Mouse (Mus musculus) thymus, postnatal 10 days (tissue): Measurements from ENCODE around the gene Ino80d.

Experiments used
- DNase-seq, 2 experiments: peaks; one replicate each; pipeline ENCODE4 v3.0.0; 2021; ENCODE audit warnings: low spot score in 2 of 2

Ino80d gene

GRCm38 (mm10) chr1:63107614-63108327 lies 6.7 kb downstream of the Ino80d start:
- no peak for DNase-seq

GRCm38 (mm10) chr1:63102758-63103451 lies 11.6 kb downstream of the Ino80d start:
- no peak for DNase-seq

- no peak for DNase-seq
Measured at GRCm38 (mm10) chr1:63100196-63100595, 14.3 kb downstream of the Ino80d start.

- DNase-seq: no peak
Measured at GRCm38 (mm10) chr1:63098831-63099230, 15.6 kb downstream of the Ino80d start.

- DNase-seq: no peak
Measured at GRCm38 (mm10) chr1:63096071-63096470, 18.4 kb downstream of the Ino80d start.

GRCm38 (mm10) chr1:63089795-63090194 lies 24.7 kb downstream of the Ino80d start:
- DNase-seq: no peak

- no peak for DNase-seq
Measured at GRCm38 (mm10) chr1:63088614-63089013, 25.9 kb downstream of the Ino80d start.

- no peak for DNase-seq
Measured at GRCm38 (mm10) chr1:63080277-63080676, 34.2 kb downstream of the Ino80d start.

GRCm38 (mm10) chr1:63076383-63076782 lies 38.1 kb downstream of the Ino80d start:
- no peak for DNase-seq

GRCm38 (mm10) chr1:63071379-63071778 lies 43.1 kb downstream of the Ino80d start:
- DNase-seq: no peak

- no peak for DNase-seq
Measured at GRCm38 (mm10) chr1:63058361-63058760, 56.1 kb downstream of the Ino80d start.

- DNase-seq: no peak
Measured at GRCm38 (mm10) chr1:63057849-63058248, 56.6 kb downstream of the Ino80d start.

GRCm38 (mm10) chr1:63057318-63057717 lies 57.1 kb downstream of the Ino80d start:
- DNase-seq: no peak

- DNase-seq: no peak
Measured at GRCm38 (mm10) chr1:63055386-63055785, 59.1 kb downstream of the Ino80d start.

GRCm38 (mm10) chr1:63050866-63051265 lies 63.6 kb downstream of the Ino80d start:
- DNase-seq: no peak

GRCm38 (mm10) chr1:63049977-63050376 lies 64.5 kb downstream of the Ino80d start:
- DNase-seq: no peak

GRCm38 (mm10) chr1:63047983-63048382 lies 66.5 kb downstream of the Ino80d start:
- DNase-seq: no peak

- DNase-seq: no peak
Measured at GRCm38 (mm10) chr1:63032929-63033328, 81.5 kb downstream of the Ino80d start.

GRCm38 (mm10) chr1:63019916-63020315 lies 94.6 kb downstream of the Ino80d start:
- no peak for DNase-seq

- no peak for DNase-seq
Measured at GRCm38 (mm10) chr1:63005013-63005646, 109.3 kb downstream of the Ino80d start.

- DNase-seq: no peak
Measured at GRCm38 (mm10) chr1:63001874-63002273, 112.6 kb downstream of the Ino80d start.

- DNase-seq: no peak
Measured at GRCm38 (mm10) chr1:62993348-62993747, 121.1 kb downstream of the Ino80d start.

- no peak for DNase-seq
Measured at GRCm38 (mm10) chr1:62992648-62993047, 121.8 kb downstream of the Ino80d start.
